Mouse (Mus musculus) G1E (cell line): ENCODE results near the gene Slc35e3. TPM values are rescaled to one million over a fixed set of nuclear protein-coding genes. Genes with fewer than 3 reads are reported as not detected.
A peak's percentile ranks its signal among the peaks of the same experiment; 100 is the strongest.
"Not testable (repeated sequence)": the region's sequence is repeated elsewhere in the genome, so short reads cannot be mapped to it uniquely, and the experiment has no call there.

Experiments
- ATAC-seq: 2 replicates; pipeline ENCODE4 v1.8.0; 2016; ENCODE audit warnings: mild to moderate bottlenecking; ENCODE audit not compliant: insufficient number of reproducible peaks, poor library complexity, low FRiP score, severe bottlenecking; ENCODE audit errors: extremely low read depth
- DNase-seq: peaks from one replicate; pipeline ENCODE4 v3.0.0; 2012; ENCODE audit warnings: low spot score
- H3K27me3 ChIP-seq: 2 replicates; pipeline ENCODE4 v1.6.1; 2012; ENCODE audit warnings: mild to moderate bottlenecking, low read length, inconsistent platforms; ENCODE audit not compliant: insufficient read depth
- H3K36me3 ChIP-seq: replicated peaks from 2 replicates; pipeline ENCODE3; 2012; ENCODE audit warnings: mild to moderate bottlenecking, inconsistent platforms
- H3K4me1 ChIP-seq: 2 replicates; pipeline ENCODE4 v1.6.1; 2012; ENCODE audit warnings: low read depth, low read length, inconsistent platforms, mixed read lengths; ENCODE audit not compliant: insufficient read depth
- H3K4me3 ChIP-seq: 2 replicates; pipeline ENCODE4 v1.5.1; 2012; ENCODE audit warnings: low read depth, mild to moderate bottlenecking, inconsistent platforms, low read length, moderate library complexity, mixed read lengths
- H3K9me3 ChIP-seq: replicated peaks from 2 replicates; pipeline ENCODE4 v1.6.1; 2012; ENCODE audit warnings: inconsistent platforms
- CTCF ChIP-seq: IDR thresholded peaks from 2 replicates; pipeline ENCODE4 v1.5.1; 2012; ENCODE audit warnings: low read depth, low read length, inconsistent platforms, mixed read lengths
- GATA1 ChIP-seq: IDR thresholded peaks from 2 replicates; pipeline ENCODE4 v1.6.1; 2012; ENCODE audit warnings: borderline replicate concordance, low read length, inconsistent platforms, mixed read lengths
- GATA2 ChIP-seq: IDR thresholded peaks from 2 replicates; pipeline ENCODE4 v1.6.1; 2012; ENCODE audit warnings: low read depth, low read length, inconsistent platforms, borderline replicate concordance
- POLR2AphosphoS5 ChIP-seq: IDR thresholded peaks from 2 replicates; pipeline ENCODE4 v1.6.1; 2012; ENCODE audit warnings: low read depth, low read length, inconsistent platforms; ENCODE audit not compliant: insufficient replicate concordance
- TAL1 ChIP-seq: conservative IDR thresholded peaks from 2 replicates; pipeline ENCODE4 v1.6.1; 2012; ENCODE audit warnings: low read depth, low read length, inconsistent platforms, mixed read lengths
- polyA plus RNA-seq: library from polyadenylated mRNA; stranded (reverse); fragments of >175 nt; gene quantifications from 2 replicates; pipeline ENCODE4 v1.2.3, GENCODE M21; 2012
- total RNA-seq, 2 experiments: library from RNA; stranded (forward) in 1 of 2; stranded (reverse) in 1 of 2; fragments of 200-1000 nt in 1 of 2; fragments of >200 nt in 1 of 2; fragmentation: Nextera tagmentation in 1 of 2; gene quantifications; 2 replicates each; pipeline ENCODE4 v1.2.3; 2014 to 2017

The Slc35e3 gene
- total and polyA plus RNA-seq, 3 experiments, result 1.5 to 10.9 (median 3.5) TPM

DNA sequence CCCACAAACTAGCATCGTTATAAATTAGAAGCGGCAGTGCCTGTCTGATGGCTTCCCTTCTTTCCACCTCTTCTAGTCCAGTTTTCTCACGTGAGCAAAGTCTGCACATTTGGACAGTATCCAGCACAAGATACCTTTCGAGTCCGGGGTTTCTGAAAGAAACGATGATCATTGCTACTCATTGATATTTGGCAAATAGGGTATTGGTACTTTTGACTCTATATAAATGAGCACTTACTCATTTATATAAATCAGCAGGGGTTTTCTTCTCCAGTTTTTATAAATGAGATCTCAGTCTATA is 6.6 kb downstream of the Slc35e3 start:
- peak overlapping the region; percentile 66; the same call in 1 of the 2 replicates for H3K4me3 ChIP-seq
- peaks cover 76% of the 10 kb centered on the region for H3K4me1 ChIP-seq
- no peak for DNase-seq
- ATAC-seq, result no peak
- peaks cover 67% of the 10 kb centered on the region for H3K36me3 ChIP-seq
- H3K27me3 ChIP-seq, result no peaks in the 10 kb centered on the region
- TF ChIP-seq TAL1, result no peak
- no peak for TF ChIP-seq CTCF
- no peak for TF ChIP-seq GATA1
- TF ChIP-seq GATA2, result no peak
- no peak for TF ChIP-seq POLR2AphosphoS5
- H3K9me3 ChIP-seq, result no peaks in the 10 kb centered on the region

DNA sequence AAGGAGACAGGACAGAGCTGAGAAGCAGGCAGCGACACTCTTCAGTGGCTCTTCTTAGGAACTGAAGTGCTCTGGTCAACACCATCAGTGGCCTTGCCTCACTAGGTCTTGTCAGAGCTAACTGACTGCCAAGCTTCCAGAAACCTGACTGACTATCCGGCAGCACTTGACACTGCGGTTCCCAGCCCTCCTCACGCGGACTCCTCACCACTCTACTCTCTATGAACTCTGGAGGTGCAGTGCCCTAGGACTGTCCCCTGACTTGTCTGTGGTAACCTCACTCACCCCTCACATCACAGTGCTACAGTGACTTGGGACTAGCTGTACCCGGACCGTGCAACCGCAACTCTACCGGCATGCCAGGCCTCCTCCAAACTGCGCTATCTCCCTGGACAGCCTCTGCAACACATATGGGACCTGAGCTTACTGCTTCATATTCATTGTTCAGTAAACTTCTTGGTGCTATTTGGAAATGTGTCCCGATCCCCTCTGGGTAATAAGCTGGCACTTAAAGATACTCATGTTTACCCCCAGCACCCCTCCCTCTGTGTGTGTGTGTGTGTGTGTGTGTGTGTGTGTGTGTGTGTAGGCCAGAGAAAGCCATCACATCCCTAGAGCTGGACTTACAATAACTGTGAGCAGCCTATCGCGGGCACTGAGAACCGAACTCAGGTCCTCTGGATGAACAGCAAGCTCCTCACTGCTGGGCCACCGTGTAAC is 7.1 kb downstream of the Slc35e3 start:
- Histone ChIP-seq H3K9me3 (no peaks in the 10 kb centered on the region), H3K27me3 (no peaks in the 10 kb centered on the region), H3K4me1 (peaks cover 72% of the 10 kb centered on the region), H3K4me3 (peak overlapping the region; percentile 66; the same call in 1 of the 2 replicates), H3K36me3 (peaks cover 62% of the 10 kb centered on the region)
- TF ChIP-seq TAL1 (peak; percentile 55), GATA1 (no peak)
- peak; percentile 54 for DNase-seq
- ATAC-seq, result peak; percentile 60

DNA sequence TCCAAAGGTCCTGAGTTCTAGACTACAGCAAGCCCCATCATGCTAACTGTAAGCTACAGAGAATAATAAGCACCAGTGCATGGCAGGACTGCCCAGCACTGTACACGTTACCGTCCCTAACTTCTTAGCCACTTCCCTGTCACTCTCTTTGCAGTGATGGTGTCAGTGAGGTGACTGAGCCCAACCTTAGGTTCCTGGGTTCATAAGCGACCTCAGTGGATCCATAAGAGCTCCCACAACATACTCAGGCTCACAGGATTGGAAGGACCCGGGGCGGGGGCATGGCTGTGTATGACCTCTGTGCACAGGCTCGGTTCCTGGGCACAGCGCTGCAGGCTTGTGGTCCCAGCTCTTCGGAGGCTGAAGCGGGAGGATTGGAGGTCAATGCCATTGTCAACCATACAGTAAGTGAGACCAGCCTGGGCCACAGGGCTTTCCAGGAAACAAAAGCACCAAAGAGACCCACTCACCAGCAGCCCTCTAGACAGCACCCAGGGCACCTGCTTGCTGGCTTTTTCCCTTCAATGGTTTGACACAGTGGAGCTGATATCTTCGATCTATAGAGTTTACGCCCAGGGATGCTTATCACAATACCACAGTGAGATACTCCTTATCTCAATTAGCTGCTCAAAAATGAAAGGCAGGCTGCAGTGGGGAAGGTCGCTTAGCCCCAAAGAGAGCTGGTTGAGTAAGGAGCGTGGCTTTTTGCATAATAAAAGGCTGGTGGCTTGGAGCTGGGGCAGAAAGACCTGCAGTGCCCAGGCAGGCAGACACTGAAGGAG is 7.8 kb downstream of the Slc35e3 start:
- peak; percentile 37 for DNase-seq
- Histone ChIP-seq H3K9me3 (no peaks in the 10 kb centered on the region), H3K4me1 (peaks cover 68% of the 10 kb centered on the region), H3K36me3 (peaks cover 54% of the 10 kb centered on the region), H3K4me3 (peak overlapping the region; percentile 66; the same call in 1 of the 2 replicates), H3K27me3 (no peaks in the 10 kb centered on the region)
- peak; percentile 67 for ATAC-seq
- TF ChIP-seq GATA2, result no peak
- no peak for TF ChIP-seq CTCF
- TF ChIP-seq TAL1, result no peak; the same call in 1 of the 2 replicates
- no peak for TF ChIP-seq POLR2AphosphoS5
- no peak for TF ChIP-seq GATA1

DNA sequence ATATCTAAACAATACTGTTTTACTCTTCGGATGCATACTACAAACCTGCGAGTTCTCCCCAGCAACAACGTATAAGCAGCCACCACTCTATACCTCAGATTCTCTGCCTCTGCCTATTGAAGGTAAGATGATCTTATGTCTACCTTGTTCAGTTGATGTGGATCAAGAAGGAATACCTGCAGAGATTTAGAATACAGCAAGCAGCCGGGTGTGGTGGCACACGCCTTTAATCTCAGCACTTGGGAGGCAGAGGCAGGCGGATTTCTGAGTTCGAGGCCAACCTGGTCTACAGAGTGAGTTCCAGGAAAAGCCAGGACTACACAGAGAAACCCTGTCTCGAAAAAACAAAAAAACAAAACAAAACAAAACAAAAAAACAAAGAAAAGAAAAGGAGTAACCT is 8.7 kb downstream of the Slc35e3 start:
- H3K36me3 ChIP-seq, result peaks cover 49% of the 10 kb centered on the region

DNA sequence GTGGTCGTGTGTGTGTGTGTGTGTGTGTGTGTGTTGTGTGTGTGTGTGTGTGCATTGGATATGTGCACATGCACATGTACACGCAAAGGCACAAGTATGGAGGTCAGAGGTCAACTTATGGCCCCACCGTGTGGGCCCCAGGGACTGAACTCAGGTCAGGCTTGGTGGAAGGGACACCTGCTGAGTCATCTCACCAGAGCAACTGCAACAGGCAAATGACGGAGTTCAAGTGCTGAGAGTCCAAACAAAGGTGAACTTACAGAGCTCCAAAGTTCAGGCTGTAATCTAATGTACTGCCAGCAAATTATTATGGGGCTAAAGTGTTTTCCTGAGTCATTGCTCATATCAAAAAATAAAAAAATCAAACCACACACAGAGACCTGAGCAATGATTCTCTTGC is 9.1 kb downstream of the Slc35e3 start:
- DNase-seq (no peak), ATAC-seq (no peak)
- H3K36me3 ChIP-seq, result peaks cover 45% of the 10 kb centered on the region
- no peaks in the 10 kb centered on the region for H3K9me3 ChIP-seq
- no peaks in the 10 kb centered on the region for H3K27me3 ChIP-seq
- TF ChIP-seq CTCF (no peak), GATA2 (no peak), TAL1 (no peak), POLR2AphosphoS5 (no peak), GATA1 (no peak)
- H3K4me3 ChIP-seq, result no peak overlapping the region
- H3K4me1 ChIP-seq, result peaks cover 75% of the 10 kb centered on the region

More for the DNA sequence above, 8.7 kb downstream of the Slc35e3 start:
- not testable (repeated sequence) for H3K4me3 ChIP-seq, ATAC-seq, H3K9me3 ChIP-seq, DNase-seq, H3K27me3 ChIP-seq
- H3K4me1 ChIP-seq, result peaks cover 74% of the 10 kb centered on the region

DNA sequence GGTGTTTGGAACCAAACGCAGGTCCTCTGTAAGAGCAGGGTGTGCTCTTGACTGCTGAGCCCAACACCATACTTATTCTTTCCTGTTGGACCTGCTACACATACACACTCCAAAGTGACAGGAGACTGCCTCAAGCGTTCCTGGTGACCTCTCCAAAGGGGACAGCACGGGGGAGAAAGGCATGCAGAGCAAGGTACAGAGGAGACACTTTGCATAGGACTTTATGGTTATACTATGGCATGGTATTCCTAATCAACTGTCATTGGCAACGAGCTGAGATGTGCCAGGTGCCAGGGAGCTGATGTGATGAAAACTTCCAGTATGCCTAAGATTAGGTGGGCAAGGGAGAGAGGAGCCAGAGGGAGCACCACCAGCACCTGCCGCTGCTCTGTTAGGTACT is 9.6 kb downstream of the Slc35e3 start:
- Histone ChIP-seq H3K4me3 (no peak overlapping the region), H3K27me3 (no peaks in the 10 kb centered on the region), H3K9me3 (no peaks in the 10 kb centered on the region), H3K36me3 (peaks cover 40% of the 10 kb centered on the region), H3K4me1 (peaks cover 77% of the 10 kb centered on the region)
- TF ChIP-seq GATA2 (no peak), CTCF (no peak), POLR2AphosphoS5 (no peak), TAL1 (no peak), GATA1 (no peak)
- ATAC-seq (no peak), DNase-seq (no peak)

DNA sequence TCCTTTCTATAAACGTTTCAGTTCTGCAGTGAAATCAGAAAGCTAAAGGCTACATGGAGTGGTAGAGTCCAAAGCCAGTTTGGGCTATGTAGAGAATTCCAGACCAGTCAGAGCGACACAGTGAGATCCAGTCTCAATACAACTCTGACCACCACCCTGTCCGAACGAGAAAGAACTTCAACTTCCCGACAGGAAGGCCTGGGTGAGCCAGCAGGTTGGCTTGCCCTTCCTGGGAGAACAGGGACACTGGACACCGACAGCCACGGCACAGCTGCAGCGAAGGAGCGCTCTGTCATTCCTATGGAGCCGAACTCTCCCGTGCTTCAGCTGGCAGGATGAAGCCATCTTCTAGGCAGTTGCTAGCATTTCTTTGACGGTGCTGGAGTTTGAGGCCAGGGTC is 10.8 kb downstream of the Slc35e3 start:
- not testable (repeated sequence) for H3K9me3 ChIP-seq, DNase-seq, ATAC-seq, H3K4me3 ChIP-seq, H3K27me3 ChIP-seq
- peaks cover 77% of the 10 kb centered on the region for H3K4me1 ChIP-seq
- H3K36me3 ChIP-seq, result peaks cover 29% of the 10 kb centered on the region

DNA sequence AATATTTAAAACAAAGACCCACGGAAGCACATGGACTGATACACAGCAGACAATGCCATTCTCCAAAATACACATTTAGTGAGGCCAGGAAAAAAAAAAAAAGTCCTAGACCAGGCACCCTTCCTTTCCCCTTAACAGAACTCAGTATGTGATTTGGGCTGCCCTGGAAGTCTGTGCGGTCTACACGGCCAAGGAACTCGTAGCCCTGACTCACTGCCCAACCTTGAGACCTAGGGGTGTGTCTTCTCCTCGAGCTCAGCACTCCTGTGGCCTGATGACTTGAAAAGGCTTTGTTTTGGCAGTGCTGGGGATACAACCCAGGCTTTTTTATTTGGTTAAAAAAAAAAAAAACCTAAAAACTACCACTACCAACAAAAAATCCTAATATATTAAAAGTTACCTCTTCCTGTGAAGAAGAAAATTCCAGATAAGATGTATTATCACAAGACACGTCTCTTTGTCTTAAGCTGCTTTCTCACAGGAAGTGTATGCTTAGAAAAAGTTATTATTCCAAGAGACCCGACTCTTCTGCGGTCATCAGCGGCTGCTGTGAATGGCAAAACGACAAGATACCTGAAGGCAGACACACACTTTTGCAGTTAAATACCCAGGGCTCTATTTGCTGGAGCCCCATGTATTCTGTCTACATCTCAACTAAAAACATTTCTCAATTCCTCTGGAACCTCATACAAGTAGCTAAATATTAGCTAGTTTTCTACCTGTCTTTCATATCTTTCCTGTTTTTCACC is 11.9 kb downstream of the Slc35e3 start:
- not testable (repeated sequence) for ATAC-seq, H3K27me3 ChIP-seq, H3K4me3 ChIP-seq, DNase-seq, H3K9me3 ChIP-seq
- Histone ChIP-seq H3K4me1 (peaks cover 74% of the 10 kb centered on the region), H3K36me3 (peaks cover 22% of the 10 kb centered on the region)

DNA sequence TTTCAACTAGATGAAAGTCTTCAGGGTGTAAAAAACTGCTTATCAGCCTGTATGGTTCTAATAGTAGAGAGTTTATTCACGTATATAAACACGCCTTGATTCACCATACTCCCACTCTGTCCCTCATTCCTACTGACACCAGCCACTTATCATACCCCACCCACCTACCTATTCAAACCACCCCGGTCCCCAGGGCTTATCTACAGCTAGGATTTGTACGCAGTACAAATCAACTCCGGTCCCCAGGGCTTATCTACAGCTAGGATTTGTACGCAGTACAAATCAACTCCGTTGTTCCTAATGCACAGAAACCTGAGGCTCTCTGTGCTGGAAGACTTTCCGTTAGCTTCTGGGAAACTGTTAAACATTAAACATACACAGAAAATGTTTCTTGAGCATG is 12.5 kb downstream of the Slc35e3 start:
- DNase-seq, H3K4me3 ChIP-seq, ATAC-seq, H3K9me3 ChIP-seq: not testable (repeated sequence)
- peaks cover 10% of the 10 kb centered on the region for H3K27me3 ChIP-seq
- peaks cover 22% of the 10 kb centered on the region for H3K36me3 ChIP-seq
- H3K4me1 ChIP-seq, result peaks cover 68% of the 10 kb centered on the region
